Mouse (Mus musculus) mature B cell (primary cell): ENCODE results near the gene Tmem217.

Experiments
- in situ Hi-C: fragments of 300-500 bp; cut with MboI; formaldehyde crosslinking; loops from 2 replicates; pipeline ENCODE4 v1.14.3; 2019

The Tmem217 gene

GRCm38 (mm10) chr17:29503700-29504099 is 48.5 kb downstream of the Tmem217 start:
- in situ Hi-C loops: no loop called here

- in situ Hi-C loops: no loop called here
Observed at GRCm38 (mm10) chr17:29502669-29503665, 49.2 kb downstream of the Tmem217 start.

GRCm38 (mm10) chr17:29502005-29502668 is 50.0 kb downstream of the Tmem217 start:
- in situ Hi-C loops: no loop called here

GRCm38 (mm10) chr17:29500802-29501469 is 51.2 kb downstream of the Tmem217 start:
- in situ Hi-C loops: no loop called here

- in situ Hi-C loops: no loop called here
Observed at GRCm38 (mm10) chr17:29500243-29500740, 51.9 kb downstream of the Tmem217 start.

GRCm38 (mm10) chr17:29499511-29499910 is 52.7 kb downstream of the Tmem217 start:
- in situ Hi-C loops: loop anchor here (5.0 kb wide), 1 partner anchor 232 kb away; the partner anchor contains the start of gene BC004004

- in situ Hi-C loops: loop anchor here (5.0 kb wide), 1 partner anchor 232 kb away; the partner anchor contains the start of gene BC004004
Observed at GRCm38 (mm10) chr17:29498952-29499351, 53.2 kb downstream of the Tmem217 start.

- in situ Hi-C loops: loop anchor here (5.0 kb wide), 1 partner anchor 231 kb away; the partner anchor contains the start of gene BC004004
Observed at GRCm38 (mm10) chr17:29498028-29498427, 54.2 kb downstream of the Tmem217 start.

GRCm38 (mm10) chr17:29497481-29497880 is 54.7 kb downstream of the Tmem217 start:
- in situ Hi-C loops: loop anchor here (5.0 kb wide), 1 partner anchor 230 kb away; the partner anchor contains the start of gene BC004004

GRCm38 (mm10) chr17:29497071-29497354 is 55.2 kb downstream of the Tmem217 start:
- in situ Hi-C loops: loop anchor here (5.0 kb wide), 1 partner anchor 230 kb away; the partner anchor contains the start of gene BC004004

GRCm38 (mm10) chr17:29496211-29497070 is 55.7 kb downstream of the Tmem217 start:
- in situ Hi-C loops: loop anchor here (5.0 kb wide), 1 partner anchor 229 kb away; the partner anchor contains the start of gene BC004004

- in situ Hi-C loops: loop anchor here (5.0 kb wide), 2 partner anchors 97 to 227 kb away; partner anchors contain the start of gene BC004004
Observed at GRCm38 (mm10) chr17:29494732-29495076, 57.5 kb downstream of the Tmem217 start.

- in situ Hi-C loops: loop anchor here (5.0 kb wide), 1 partner anchor 97 kb away; no protein-coding TSS in a partner anchor
Observed at GRCm38 (mm10) chr17:29494062-29494731, 58.0 kb downstream of the Tmem217 start.

GRCm38 (mm10) chr17:29493461-29493980 is 58.7 kb downstream of the Tmem217 start:
- in situ Hi-C loops: loop anchor here (5.0 kb wide), 1 partner anchor 96 kb away; no protein-coding TSS in a partner anchor

GRCm38 (mm10) chr17:29492269-29493191 is 59.7 kb downstream of the Tmem217 start:
- in situ Hi-C loops: loop anchor here (5.0 kb wide), 1 partner anchor 95 kb away; no protein-coding TSS in a partner anchor

GRCm38 (mm10) chr17:29491591-29492268 is 60.5 kb downstream of the Tmem217 start:
- in situ Hi-C loops: loop anchor here (5.0 kb wide), 1 partner anchor 94 kb away; no protein-coding TSS in a partner anchor

- in situ Hi-C loops: loop anchor here (5.0 kb wide), 1 partner anchor 94 kb away; no protein-coding TSS in a partner anchor
Observed at GRCm38 (mm10) chr17:29490713-29491581, 61.2 kb downstream of the Tmem217 start, which contains the start of gene Pim1. Pim1 (plus strand) TSS chr17:29490753.
